Mouse (Mus musculus) midbrain, postnatal 0 days (tissue): ENCODE measurements around the gene Gm21976. TPM values are rescaled to one million over a fixed set of nuclear protein-coding genes. Genes with fewer than 3 reads are reported as not detected.

Experiments
- ATAC-seq: fragments of 200-750 bp; cut with Nextera tagmentation; 2 replicates; pipeline ENCODE4 v1.8.0; 2017; ENCODE audit warnings: moderate number of reproducible peaks, mild to moderate bottlenecking, moderate TSS enrichment, moderate library complexity; ENCODE audit not compliant: low FRiP score
- DNase-seq: peaks from one replicate; pipeline ENCODE4 v3.0.0-alpha.2; 2015; ENCODE audit warnings: low spot score
- H3K27ac ChIP-seq: fragments of 300-500 bp; sonication (generic); 2 replicates; pipeline ENCODE4 v1.5.1; 2014; ENCODE audit warnings: low read depth, mild to moderate bottlenecking, low read length, mixed read lengths
- H3K27me3 ChIP-seq: fragments of 300-500 bp; sonication (generic); 2 replicates; pipeline ENCODE4 v1.6.1; 2014; ENCODE audit warnings: low read length, control low read depth, mixed read lengths; ENCODE audit not compliant: insufficient read depth
- H3K36me3 ChIP-seq: fragments of 300-500 bp; sonication (generic); 2 replicates; pipeline ENCODE4 v1.6.1; 2014; ENCODE audit warnings: low read length, control low read depth, mixed read lengths; ENCODE audit not compliant: insufficient read depth
- H3K4me1 ChIP-seq: fragments of 300-500 bp; sonication (generic); 2 replicates; pipeline ENCODE4 v1.6.1; 2014; ENCODE audit warnings: mild to moderate bottlenecking, control low read depth, antibody characterized with exemption, low read length, mixed read lengths; ENCODE audit not compliant: insufficient read depth
- H3K4me2 ChIP-seq: fragments of 300-500 bp; sonication (generic); 2 replicates; pipeline ENCODE4 v1.6.1; 2014; ENCODE audit warnings: low read depth, mild to moderate bottlenecking, low read length, mixed read lengths; ENCODE audit not compliant: poor library complexity, severe bottlenecking
- H3K4me3 ChIP-seq: fragments of 300-500 bp; sonication (generic); 2 replicates; pipeline ENCODE4 v1.5.1; 2014; ENCODE audit warnings: low read depth, mild to moderate bottlenecking, low read length, moderate library complexity
- H3K9ac ChIP-seq: fragments of 300-500 bp; sonication (generic); replicated peaks from 2 replicates; pipeline ENCODE4 v1.6.1; 2014; ENCODE audit warnings: mild to moderate bottlenecking, low read length, moderate library complexity, mixed read lengths; ENCODE audit not compliant: poor library complexity, severe bottlenecking
- H3K9me3 ChIP-seq: fragments of 300-500 bp; sonication (generic); 2 replicates; pipeline ENCODE4 v1.6.1; 2016; ENCODE audit warnings: low read length, control low read depth
- CTCF ChIP-seq: IDR thresholded peaks from 2 replicates; pipeline ENCODE4 v1.5.1; 2016; ENCODE audit warnings: antibody characterized with exemption, mild to moderate bottlenecking
- WGBS: fragments of 180-500 bp; shearing (Covaris S2); extraction: QIAGEN DNeasy Blood & Tissue Kit; methylation state at CpG from one replicate; pipeline ENCODE4 v1.1.7; 2014; 5-methylcytosine and 5-hydroxymethylcytosine counted together
- polyA plus RNA-seq: library from polyadenylated mRNA; unstranded; fragments of >200 nt; fragmentation: Nextera tagmentation; extraction: Ambion mirVana; gene quantifications from 2 replicates; pipeline ENCODE4 v1.2.1, GENCODE M21; 2015
- total RNA-seq: library from RNA; depleted of rRNA; stranded (reverse); fragments of >200 nt; gene quantifications from 2 replicates; pipeline ENCODE4 v1.2.3, GENCODE M21; 2014

Gm21976 gene
- total and polyA plus RNA-seq, 2 experiments from 2014 or later = not detected

GRCm38 (mm10) chr13:98263458-98263987 is 16.2 kb upstream of the Gm21976 start:
- peak; percentile 5 for DNase-seq
- H3K9me3 ChIP-seq = no peaks in the 10 kb centered on the region
- TF ChIP-seq CTCF = no peak
- peak overlapping the region; percentile 92 for H3K9ac ChIP-seq
- peak overlapping the region; percentile 81 for H3K4me2 ChIP-seq
- peak; percentile 48; the same call in 1 of the 2 replicates for ATAC-seq
- WGBS = 1% methylated on average over 13 of the region's 16 CpGs
- H3K27me3 ChIP-seq = no peaks in the 10 kb centered on the region
- peak overlapping the region; percentile 94 for H3K27ac ChIP-seq
- H3K4me3 ChIP-seq = peak overlapping the region; percentile 93
- H3K36me3 ChIP-seq = peaks cover 9% of the 10 kb centered on the region; the same call in 1 of the 2 replicates
- peaks cover 4% of the 10 kb centered on the region; the same call in 1 of the 2 replicates for H3K4me1 ChIP-seq

DNA sequence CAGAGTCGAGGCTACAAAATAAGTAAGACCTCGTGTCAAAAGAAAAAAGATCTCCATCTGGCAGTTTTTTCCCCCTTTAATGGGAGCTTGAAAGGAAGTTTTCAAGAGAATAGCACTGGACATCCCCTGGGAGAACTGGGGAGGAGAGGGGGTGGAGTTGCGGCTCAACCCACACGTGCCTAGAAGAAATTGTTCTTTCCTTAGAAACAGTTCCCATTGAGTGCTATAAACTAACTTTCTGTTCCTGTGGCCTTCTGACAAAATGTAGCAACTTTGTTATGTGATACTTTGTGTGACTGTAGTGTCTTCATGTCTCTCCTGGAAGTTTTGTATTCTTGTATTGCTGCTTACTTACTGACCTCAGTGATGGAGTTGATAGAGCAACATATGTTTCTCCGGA is 15.6 kb upstream of the Gm21976 start:
- DNase-seq (peak; percentile 4), ATAC-seq (no peak)
- WGBS = 22% methylated on average over 5 of the region's 5 CpGs

DNA sequence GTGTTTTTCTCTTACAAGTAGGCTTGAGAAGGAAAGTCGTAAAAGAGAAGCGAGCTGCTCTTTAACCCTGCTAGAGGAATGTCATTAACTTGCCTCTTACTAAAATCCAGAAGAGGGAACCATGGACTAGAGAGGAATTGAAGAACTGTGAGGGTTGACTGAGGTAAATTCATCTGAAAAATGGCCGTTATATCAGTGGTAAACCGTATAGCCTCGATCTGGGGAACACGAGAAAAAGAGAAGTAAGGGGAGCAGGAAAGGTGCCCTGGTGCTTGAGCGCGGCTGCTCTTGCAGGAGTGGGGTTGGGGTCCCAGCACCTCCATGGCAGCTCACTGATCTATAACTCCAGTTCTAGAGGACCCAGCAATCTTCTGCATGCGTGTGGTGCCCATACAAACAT is 5.7 kb upstream of the Gm21976 start:
- Histone ChIP-seq H3K4me1 (no peaks in the 10 kb centered on the region), H3K4me2 (no peak overlapping the region), H3K36me3 (peaks cover 41% of the 10 kb centered on the region)

More for the DNA sequence above, 15.6 kb upstream of the Gm21976 start:
- 0 out of 2 replicates have a peak overlapping the region, but pooled peaks have one; percentile 92 for H3K9ac ChIP-seq
- H3K4me1 ChIP-seq = peaks cover 4% of the 10 kb centered on the region; the same call in 1 of the 2 replicates
- H3K36me3 ChIP-seq = peaks cover 9% of the 10 kb centered on the region; the same call in 1 of the 2 replicates
- H3K27ac ChIP-seq = no peak overlapping the region
- H3K4me3 ChIP-seq = peak overlapping the region; percentile 93
- no peaks in the 10 kb centered on the region for H3K9me3 ChIP-seq
- peak overlapping the region; percentile 81 for H3K4me2 ChIP-seq
- H3K27me3 ChIP-seq = no peaks in the 10 kb centered on the region
- no peak for TF ChIP-seq CTCF

GRCm38 (mm10) chr13:98275646-98276045 is 4.0 kb upstream of the Gm21976 start:
- TF ChIP-seq CTCF = no peak

More for the DNA sequence above, 5.7 kb upstream of the Gm21976 start:
- Histone ChIP-seq H3K4me3 (no peak overlapping the region), H3K9me3 (no peaks in the 10 kb centered on the region), H3K27me3 (no peaks in the 10 kb centered on the region), H3K27ac (no peak overlapping the region), H3K9ac (no peak overlapping the region)
- WGBS = 96% methylated on average over 9 of the region's 9 CpGs
- ATAC-seq (no peak), DNase-seq (no peak)
- TF ChIP-seq CTCF = no peak

GRCm38 (mm10) chr13:98276253-98276652 is 3.4 kb upstream of the Gm21976 start:
- 91% methylated on average over 7 of the region's 7 CpGs for WGBS
- Histone ChIP-seq H3K9ac (no peak overlapping the region), H3K27ac (no peak overlapping the region), H3K4me1 (no peaks in the 10 kb centered on the region), H3K27me3 (no peaks in the 10 kb centered on the region), H3K36me3 (peaks cover 31% of the 10 kb centered on the region), H3K9me3 (no peaks in the 10 kb centered on the region), H3K4me2 (no peak overlapping the region), H3K4me3 (no peak overlapping the region)
- DNase-seq = no peak
- no peak for ATAC-seq
- no peak for TF ChIP-seq CTCF

More at GRCm38 (mm10) chr13:98275646-98276045, 4.0 kb upstream of the Gm21976 start:
- Histone ChIP-seq H3K4me1 (no peaks in the 10 kb centered on the region), H3K27me3 (no peaks in the 10 kb centered on the region), H3K9me3 (no peaks in the 10 kb centered on the region), H3K4me2 (no peak overlapping the region), H3K36me3 (peaks cover 35% of the 10 kb centered on the region), H3K27ac (no peak overlapping the region), H3K9ac (no peak overlapping the region), H3K4me3 (no peak overlapping the region)
- DNase-seq = no peak
- WGBS = 89% methylated on average over 4 of the region's 4 CpGs
- ATAC-seq = no peak

DNA sequence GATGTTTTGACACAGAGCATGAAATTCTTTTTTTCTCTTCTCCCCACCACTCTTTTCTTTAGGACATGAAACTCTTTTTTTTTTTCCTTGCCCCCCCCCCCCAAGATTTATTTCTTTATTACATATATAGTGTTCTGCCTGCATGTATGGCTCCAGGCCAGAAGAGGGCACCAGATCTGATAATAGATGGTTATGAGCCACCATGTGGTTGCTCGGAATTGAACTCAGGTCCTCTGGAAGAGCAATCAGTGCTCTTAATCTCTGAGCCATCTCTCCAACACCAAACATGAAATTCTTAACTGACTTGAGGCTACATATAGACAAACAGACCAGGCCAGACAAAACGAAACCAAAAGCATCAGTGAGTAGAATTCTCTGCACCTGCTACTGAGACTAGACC is 2.2 kb upstream of the Gm21976 start:
- DNase-seq = no peak
- Histone ChIP-seq H3K27ac (no peak overlapping the region), H3K4me1 (no peaks in the 10 kb centered on the region), H3K9ac (no peak overlapping the region), H3K9me3 (no peaks in the 10 kb centered on the region), H3K4me2 (no peak overlapping the region), H3K4me3 (no peak overlapping the region), H3K27me3 (no peaks in the 10 kb centered on the region), H3K36me3 (peaks cover 21% of the 10 kb centered on the region)
- no peak for ATAC-seq
- 74% methylated on average over 2 of the region's 2 CpGs for WGBS
- peak; percentile 39; the same call in 1 of the 2 replicates for TF ChIP-seq CTCF
